Mouse (Mus musculus) spleen, adult 2 months (tissue): Measurements from ENCODE around the gene Efcc1.

Source experiments
- CTCF ChIP-seq: fragments of 200-500 bp; IDR thresholded peaks from 2 replicates; pipeline ENCODE4 v1.5.1; 2011; ENCODE audit warnings: mild to moderate bottlenecking, inconsistent platforms; ENCODE audit not compliant: insufficient read depth, insufficient read length, insufficient replicate concordance; ENCODE audit errors: extremely low read depth
- POLR2A ChIP-seq: fragments of 200-500 bp; IDR thresholded peaks from 2 replicates; pipeline ENCODE4 v1.6.1; 2011; ENCODE audit warnings: low read depth, low read length, inconsistent platforms

DNA sequence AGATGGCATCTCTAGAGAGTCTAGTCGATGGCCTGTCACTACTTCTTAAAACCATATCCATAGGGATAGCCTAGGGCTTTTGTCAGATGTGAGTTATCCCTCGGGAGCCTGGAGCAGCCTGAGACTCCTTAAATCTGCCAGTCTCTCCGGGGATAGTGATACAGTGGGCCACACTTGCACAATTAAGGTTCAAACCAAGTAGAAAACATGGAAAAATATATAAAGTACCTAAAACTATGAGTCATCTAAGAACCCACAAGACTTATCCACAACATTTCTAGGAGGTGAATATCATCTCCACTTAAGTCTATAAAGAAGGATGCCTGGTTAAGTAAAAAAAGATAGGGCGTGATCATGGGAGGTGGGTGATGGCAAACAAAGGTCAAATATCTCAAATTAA lies 18.4 kb upstream of the Efcc1 start:
- TF ChIP-seq CTCF (no peak), POLR2A (no peak)
